Mouse (Mus musculus) frontal cortex, postnatal 25 days (tissue): ENCODE data around the gene Plscr1.

Experiments
- DNase-seq, 2 experiments: peaks; one replicate each; pipeline ENCODE4 v3.0.0; 2022; ENCODE audit warnings: low spot score in 2 of 2

The Plscr1 gene

GRCm38 (mm10) chr9:92249447-92249852, at the start of gene Plscr1:
Gene Plscr1, plus strand, starts transcription at chr9:92249750.
- DNase-seq: no peak

GRCm38 (mm10) chr9:92204397-92204796, 45.2 kb upstream of the Plscr1 start:
- no peak for DNase-seq

GRCm38 (mm10) chr9:92207307-92207706, 42.2 kb upstream of the Plscr1 start:
- peak in 1 of 2 experiments; percentile 10 for DNase-seq

GRCm38 (mm10) chr9:92207757-92208156, 41.8 kb upstream of the Plscr1 start:
- DNase-seq: no peak

- DNase-seq: no peak
These were observed 39.7 kb upstream of the Plscr1 start for GRCm38 (mm10) chr9:92209850-92210249.

GRCm38 (mm10) chr9:92210386-92210967, 39.1 kb upstream of the Plscr1 start:
- no peak for DNase-seq

GRCm38 (mm10) chr9:92211048-92211447, 38.5 kb upstream of the Plscr1 start:
- DNase-seq: no peak

GRCm38 (mm10) chr9:92217484-92217883, 32.1 kb upstream of the Plscr1 start:
- DNase-seq: no peak

- no peak for DNase-seq
These were observed 31.7 kb upstream of the Plscr1 start for GRCm38 (mm10) chr9:92217896-92218295.

- no peak for DNase-seq
These were observed 29.4 kb upstream of the Plscr1 start for GRCm38 (mm10) chr9:92220151-92220550.

GRCm38 (mm10) chr9:92221480-92221879, 28.1 kb upstream of the Plscr1 start:
- DNase-seq: no peak

GRCm38 (mm10) chr9:92224598-92225231, 24.8 kb upstream of the Plscr1 start:
- DNase-seq: no peak

- no peak for DNase-seq
These were observed 23.4 kb upstream of the Plscr1 start for GRCm38 (mm10) chr9:92226127-92226655.

- no peak for DNase-seq
These were observed 22.8 kb upstream of the Plscr1 start for GRCm38 (mm10) chr9:92226795-92227194.

- DNase-seq: no peak
These were observed 20.4 kb upstream of the Plscr1 start for GRCm38 (mm10) chr9:92228867-92229832.

- no peak for DNase-seq
These were observed 19.7 kb upstream of the Plscr1 start for GRCm38 (mm10) chr9:92229833-92230205.

- DNase-seq: no peak
These were observed 14.6 kb upstream of the Plscr1 start for GRCm38 (mm10) chr9:92234901-92235458.

- DNase-seq: no peak
These were observed 640 bp upstream of the Plscr1 start for GRCm38 (mm10) chr9:92248773-92249446.

GRCm38 (mm10) chr9:92249987-92250772, 630 bp downstream of the Plscr1 start:
- peak; percentile 8 to 14 for DNase-seq

GRCm38 (mm10) chr9:92252718-92253117, 3.2 kb downstream of the Plscr1 start:
- no peak for DNase-seq
